Mouse (Mus musculus): ENCODE data around the gene Ppp2r5d. TPM values are rescaled to one million over a fixed set of nuclear protein-coding genes. Genes with fewer than 3 reads are reported as not detected.

Ppp2r5d gene
- polyA plus RNA-seq, 1 experiment, result 28.8 TPM

- Histone ChIP-seq H3K36me3 (ENCODE audit: control insufficient read depth, insufficient read depth, low read length) (peaks cover 21% of the 10 kb centered on the region), H3K4me1 (ENCODE audit: control insufficient read depth, insufficient read depth, insufficient read length) (peaks cover 2% of the 10 kb centered on the region; the same call in 1 of the 2 replicates), H3K27ac (ENCODE audit: insufficient read depth, low read length) (no peak overlapping the region), H3K27me3 (ENCODE audit: control insufficient read depth, insufficient read depth, low read length) (no peaks in the 10 kb centered on the region), H3K4me3 (ENCODE audit: extremely low read depth, insufficient read depth, insufficient read length) (peak overlapping the region; percentile 43; the same call in 1 of the 2 replicates)
- TF ChIP-seq CTCF (IDR thresholded peaks at IDR 0.05; ENCODE audit: extremely low read depth, insufficient read depth, insufficient read length, insufficient replicate concordance) (no peak), POLR2A (IDR thresholded peaks at IDR 0.05; ENCODE audit: low read depth, low read length) (no peak)
- no peak for DNase-seq (ENCODE audit: low read depth in 1 of 2, low spot score in 2 of 2)
- 47% methylated on average over 15 of the region's 15 CpGs for WGBS
Observed at GRCm38 (mm10) chr17:46674530-46675283, 30.2 kb downstream of the Ppp2r5d start.

- no peaks in the 10 kb centered on the region for H3K27me3 ChIP-seq (ENCODE audit: control insufficient read depth, insufficient read depth, low read length)
- TF ChIP-seq POLR2A (IDR thresholded peaks at IDR 0.05; ENCODE audit: low read depth, low read length) (peak; percentile 81), CTCF (IDR thresholded peaks at IDR 0.05; ENCODE audit: extremely low read depth, insufficient read depth, insufficient read length, insufficient replicate concordance) (no peak)
- H3K4me1 ChIP-seq (ENCODE audit: control insufficient read depth, insufficient read depth, insufficient read length), result peaks cover 2% of the 10 kb centered on the region; the same call in 1 of the 2 replicates
- whole genome bisulfite sequencing, result under 1% methylated on average over 43 of the region's 43 CpGs
- DNase-seq (ENCODE audit: low read depth in 1 of 2, low spot score in 2 of 2), result peak; percentile 78 to 88
- peaks cover 25% of the 10 kb centered on the region for H3K36me3 ChIP-seq (ENCODE audit: control insufficient read depth, insufficient read depth, low read length)
- H3K4me3 ChIP-seq (ENCODE audit: extremely low read depth, insufficient read depth, insufficient read length), result peak within 1 kb of the TSS; percentile 98
- peak within 1 kb of the TSS; percentile 84 for H3K27ac ChIP-seq (ENCODE audit: insufficient read depth, low read length)
Observed at GRCm38 (mm10) chr17:46673850-46674529, 30.9 kb downstream of the Ppp2r5d start, which contains the start of gene Rrp36. Gene Rrp36, minus strand, starts transcription at chr17:46674352.

- DNase-seq (ENCODE audit: low read depth in 1 of 2, low spot score in 2 of 2), result no peak
- Histone ChIP-seq H3K27ac (ENCODE audit: insufficient read depth, low read length) (no peak overlapping the region), H3K4me3 (ENCODE audit: extremely low read depth, insufficient read depth, insufficient read length) (no peak overlapping the region), H3K36me3 (ENCODE audit: control insufficient read depth, insufficient read depth, low read length) (peaks cover 16% of the 10 kb centered on the region), H3K27me3 (ENCODE audit: control insufficient read depth, insufficient read depth, low read length) (no peaks in the 10 kb centered on the region), H3K4me1 (ENCODE audit: control insufficient read depth, insufficient read depth, insufficient read length) (peaks cover 2% of the 10 kb centered on the region; the same call in 1 of the 2 replicates)
- 95% methylated on average over 10 of the region's 10 CpGs for WGBS
- TF ChIP-seq CTCF (IDR thresholded peaks at IDR 0.05; ENCODE audit: extremely low read depth, insufficient read depth, insufficient read length, insufficient replicate concordance), result no peak
- TF ChIP-seq POLR2A (IDR thresholded peaks at IDR 0.05; ENCODE audit: low read depth, low read length), result no peak
Observed at GRCm38 (mm10) chr17:46669911-46670310, 35.0 kb downstream of the Ppp2r5d start.

- DNase-seq (ENCODE audit: low read depth in 1 of 2, low spot score in 2 of 2), result no peak
- Histone ChIP-seq H3K4me1 (ENCODE audit: control insufficient read depth, insufficient read depth, insufficient read length) (no peaks in the 10 kb centered on the region), H3K27ac (ENCODE audit: insufficient read depth, low read length) (no peak overlapping the region), H3K36me3 (ENCODE audit: control insufficient read depth, insufficient read depth, low read length) (peaks cover 20% of the 10 kb centered on the region), H3K4me3 (ENCODE audit: extremely low read depth, insufficient read depth, insufficient read length) (no peak overlapping the region), H3K27me3 (ENCODE audit: control insufficient read depth, insufficient read depth, low read length) (no peaks in the 10 kb centered on the region)
- whole genome bisulfite sequencing, result 95% methylated on average over 16 of the region's 16 CpGs
- TF ChIP-seq CTCF (IDR thresholded peaks at IDR 0.05; ENCODE audit: extremely low read depth, insufficient read depth, insufficient read length, insufficient replicate concordance), result no peak
- no peak for TF ChIP-seq POLR2A (IDR thresholded peaks at IDR 0.05; ENCODE audit: low read depth, low read length)
Observed at GRCm38 (mm10) chr17:46667712-46668111, 37.2 kb downstream of the Ppp2r5d start.

GRCm38 (mm10) chr17:46662730-46663129, 42.2 kb downstream of the Ppp2r5d start:
- TF ChIP-seq POLR2A (IDR thresholded peaks at IDR 0.05; ENCODE audit: low read depth, low read length) (no peak), CTCF (IDR thresholded peaks at IDR 0.05; ENCODE audit: extremely low read depth, insufficient read depth, insufficient read length, insufficient replicate concordance) (no peak)
- H3K4me3 ChIP-seq (ENCODE audit: extremely low read depth, insufficient read depth, insufficient read length), result no peak overlapping the region
- H3K36me3 ChIP-seq (ENCODE audit: control insufficient read depth, insufficient read depth, low read length), result peaks cover 9% of the 10 kb centered on the region
- no peak overlapping the region for H3K27ac ChIP-seq (ENCODE audit: insufficient read depth, low read length)
- 87% methylated on average over 5 of the region's 5 CpGs for WGBS
- H3K27me3 ChIP-seq (ENCODE audit: control insufficient read depth, insufficient read depth, low read length), result no peaks in the 10 kb centered on the region
- H3K4me1 ChIP-seq (ENCODE audit: control insufficient read depth, insufficient read depth, insufficient read length), result no peaks in the 10 kb centered on the region
- no peak for DNase-seq (ENCODE audit: low read depth in 1 of 2, low spot score in 2 of 2)

- TF ChIP-seq POLR2A (IDR thresholded peaks at IDR 0.05; ENCODE audit: low read depth, low read length) (no peak), CTCF (IDR thresholded peaks at IDR 0.05; ENCODE audit: extremely low read depth, insufficient read depth, insufficient read length, insufficient replicate concordance) (no peak)
- Histone ChIP-seq H3K36me3 (ENCODE audit: control insufficient read depth, insufficient read depth, low read length) (peaks cover 5% of the 10 kb centered on the region), H3K27me3 (ENCODE audit: control insufficient read depth, insufficient read depth, low read length) (no peaks in the 10 kb centered on the region), H3K27ac (ENCODE audit: insufficient read depth, low read length) (no peak overlapping the region), H3K4me3 (ENCODE audit: extremely low read depth, insufficient read depth, insufficient read length) (no peak overlapping the region), H3K4me1 (ENCODE audit: control insufficient read depth, insufficient read depth, insufficient read length) (no peaks in the 10 kb centered on the region)
- WGBS, result 92% methylated on average over 12 of the region's 12 CpGs
- no peak for DNase-seq (ENCODE audit: low read depth in 1 of 2, low spot score in 2 of 2)
Observed at GRCm38 (mm10) chr17:46661981-46662380, 42.9 kb downstream of the Ppp2r5d start.

Data from spleen, adult 2 months (tissue).